Comparison of ENCODE assay signal across 8 mouse cellular contexts in genomic region chr10:81294442-81294841, GRCm38 (mm10). TPM values are rescaled to one million over a fixed set of nuclear protein-coding genes. Genes with fewer than 3 reads are reported as not detected.
A peak's percentile ranks its signal among the peaks of the same experiment; 100 is the strongest.
DNase-seq lines count a peak whose midpoint lies in the region; ATAC-seq and TF ChIP-seq lines count a peak whose summit lies in the region.

No protein-coding gene starts in this region.

- no peak for ATAC-seq in kidney, embryonic 15.5 days (replicated peaks; ENCODE audit: low FRiP score)
- ATAC-seq in hindbrain, embryonic 14.5 days (ENCODE audit: low FRiP score): no peak
- ATAC-seq in midbrain, postnatal 0 days (ENCODE audit: low FRiP score): no peak

- H3K4me1 ChIP-seq in kidney, embryonic 15.5 days: peaks cover 73% of the 10 kb centered on the region
- H3K4me1 ChIP-seq in hindbrain, embryonic 14.5 days (replicated peaks; ENCODE audit: control insufficient read depth, insufficient read depth, low read length): peaks cover 25% of the 10 kb centered on the region
- peaks cover 18% of the 10 kb centered on the region for H3K4me1 ChIP-seq in midbrain, postnatal 0 days (ENCODE audit: insufficient read depth, low read length)

- no peak for TF ChIP-seq CTCF in midbrain, postnatal 0 days (IDR thresholded peaks at IDR 0.05)

- peak overlapping the region; percentile 90 for H3K4me2 ChIP-seq in kidney, embryonic 15.5 days
- peak overlapping the region; percentile 92 for H3K4me2 ChIP-seq in hindbrain, embryonic 14.5 days (replicated peaks)
- peak overlapping the region; percentile 94 for H3K4me2 ChIP-seq in midbrain, postnatal 0 days (ENCODE audit: low read depth, low read length, poor library complexity, severe bottlenecking)

- no peaks in the 10 kb centered on the region for H3K9me3 ChIP-seq in kidney, embryonic 15.5 days (replicated peaks)
- no peaks in the 10 kb centered on the region for H3K9me3 ChIP-seq in hindbrain, embryonic 14.5 days (ENCODE audit: control insufficient read depth, low read length)
- no peaks in the 10 kb centered on the region for H3K9me3 ChIP-seq in midbrain, postnatal 0 days (ENCODE audit: low read length)

- H3K27ac ChIP-seq in kidney, embryonic 15.5 days: no peak overlapping the region
- H3K27ac ChIP-seq in hindbrain, embryonic 14.5 days: no peak overlapping the region
- H3K27ac ChIP-seq in midbrain, postnatal 0 days (ENCODE audit: low read depth, low read length): no peak overlapping the region

- DNase-seq in kidney, postnatal 4 days: no peak
- peak; percentile 93 for DNase-seq in cerebellum, adult 9-10 months
- no peak for DNase-seq in hindbrain, embryonic 14.5 days (ENCODE audit: low spot score)
- DNase-seq in midbrain, postnatal 0 days (ENCODE audit: low spot score): no peak
- no peak for DNase-seq in right cerebral cortex, postnatal 36 days (ENCODE audit: low spot score in 2 of 2)
- no peak for DNase-seq in thymus, postnatal 25 days
- DNase-seq in gastrocnemius, adult 8-10 months (ENCODE audit: low spot score in 2 of 2): no peak

- peak overlapping the region; percentile 88 for H3K4me3 ChIP-seq in kidney, embryonic 15.5 days (replicated peaks)
- peak overlapping the region; percentile 74 for H3K4me3 ChIP-seq in hindbrain, embryonic 14.5 days (replicated peaks; ENCODE audit: low read length)
- H3K4me3 ChIP-seq in midbrain, postnatal 0 days (ENCODE audit: low read depth, low read length): peak overlapping the region; percentile 70

- 31% methylated on average over 8 of the region's 8 CpGs for WGBS in kidney, embryonic 15.5 days
- WGBS in hindbrain, embryonic 14.5 days: 70% methylated on average over 8 of the region's 8 CpGs
- WGBS in midbrain, postnatal 0 days: 60% methylated on average over 8 of the region's 8 CpGs

- H3K9ac ChIP-seq in kidney, embryonic 15.5 days: peak overlapping the region; percentile 82
- H3K9ac ChIP-seq in hindbrain, embryonic 14.5 days: peak overlapping the region; percentile 80
- H3K9ac ChIP-seq in midbrain, postnatal 0 days (replicated peaks; ENCODE audit: low read length, poor library complexity, severe bottlenecking): peak overlapping the region; percentile 92

- no peaks in the 10 kb centered on the region for H3K36me3 ChIP-seq in kidney, embryonic 15.5 days
- no peaks in the 10 kb centered on the region for H3K36me3 ChIP-seq in hindbrain, embryonic 14.5 days (replicated peaks; ENCODE audit: control insufficient read depth, insufficient read depth)
- H3K36me3 ChIP-seq in midbrain, postnatal 0 days (ENCODE audit: insufficient read depth, low read length): no peaks in the 10 kb centered on the region

- peaks cover 21% of the 10 kb centered on the region for H3K27me3 ChIP-seq in kidney, embryonic 15.5 days
- peaks cover 24% of the 10 kb centered on the region for H3K27me3 ChIP-seq in hindbrain, embryonic 14.5 days (ENCODE audit: control insufficient read depth, insufficient read depth, low read length)
- H3K27me3 ChIP-seq in midbrain, postnatal 0 days (ENCODE audit: insufficient read depth, low read length): no peaks in the 10 kb centered on the region

RNA-seq across cellular contexts. Expression of gene Pip5k1c, which starts 1.7 kb away (rescaled TPM):
- polyA plus RNA-seq in kidney, embryonic 15.5 days (2015; fragmentation: Nextera tagmentation; extraction: Ambion mirVana): 51.0 and 61.3 TPM in 2 replicates
- 137 and 151 TPM in 2 replicates for polyA plus RNA-seq in hindbrain, embryonic 14.5 days (2014; fragmentation: Nextera tagmentation; extraction: Ambion mirVana)
- total RNA-seq in midbrain, postnatal 0 days (2014; rRNA removed): 248 and 256 TPM in 2 replicates
- polyA plus RNA-seq in midbrain, postnatal 0 days (2015; fragmentation: Nextera tagmentation; extraction: Ambion mirVana): 125 and 129 TPM in 2 replicates
- total RNA-seq in gastrocnemius, adult 8-10 months (2022): 10 to 100 TPM; 18.5 to 22.8 (median 21.9) TPM

RNA-seq across cellular contexts. Expression of gene Tjp3, which starts 3.1 kb away (rescaled TPM):
- polyA plus RNA-seq in kidney, embryonic 15.5 days (2015; fragmentation: Nextera tagmentation; extraction: Ambion mirVana): 15.9 and 18.1 TPM in 2 replicates
- polyA plus RNA-seq in hindbrain, embryonic 14.5 days (2014; fragmentation: Nextera tagmentation; extraction: Ambion mirVana): 3.9 and 6.0 TPM in 2 replicates
- total RNA-seq in midbrain, postnatal 0 days (2014; rRNA removed): 6.5 and 9.2 TPM in 2 replicates
- 5.1 and 6.3 TPM in 2 replicates for polyA plus RNA-seq in midbrain, postnatal 0 days (2015; fragmentation: Nextera tagmentation; extraction: Ambion mirVana)
- not detected for total RNA-seq in gastrocnemius, adult 8-10 months (2022)

RNA-seq across cellular contexts. Expression of gene Cactin, which starts 26.5 kb away (rescaled TPM):
- polyA plus RNA-seq in kidney, embryonic 15.5 days (2015; fragmentation: Nextera tagmentation; extraction: Ambion mirVana): 38.8 and 44.2 TPM in 2 replicates
- polyA plus RNA-seq in hindbrain, embryonic 14.5 days (2014; fragmentation: Nextera tagmentation; extraction: Ambion mirVana): 18.7 and 20.6 TPM in 2 replicates
- 19.5 and 22.7 TPM in 2 replicates for total RNA-seq in midbrain, postnatal 0 days (2014; rRNA removed)
- polyA plus RNA-seq in midbrain, postnatal 0 days (2015; fragmentation: Nextera tagmentation; extraction: Ambion mirVana): 18.4 and 20.2 TPM in 2 replicates
- total RNA-seq in gastrocnemius, adult 8-10 months (2022): 10 to 100 TPM in 1 of 4 experiments, 1 to 10 TPM in 3; 9.4 to 11.3 (median 9.8) TPM

RNA-seq across cellular contexts. Expression of gene Apba3, which starts 27.7 kb away (rescaled TPM):
- 59.7 and 63.4 TPM in 2 replicates for polyA plus RNA-seq in kidney, embryonic 15.5 days (2015; fragmentation: Nextera tagmentation; extraction: Ambion mirVana)
- 26.4 and 31.5 TPM in 2 replicates for polyA plus RNA-seq in hindbrain, embryonic 14.5 days (2014; fragmentation: Nextera tagmentation; extraction: Ambion mirVana)
- total RNA-seq in midbrain, postnatal 0 days (2014; rRNA removed): 45.0 and 64.8 TPM in 2 replicates
- 25.0 and 25.2 TPM in 2 replicates for polyA plus RNA-seq in midbrain, postnatal 0 days (2015; fragmentation: Nextera tagmentation; extraction: Ambion mirVana)
- total RNA-seq in gastrocnemius, adult 8-10 months (2022): 100 to 1,000 TPM in 2 of 4 experiments, 10 to 100 TPM in 2; 94.6 to 106 (median 98.8) TPM

RNA-seq across cellular contexts. Expression of gene Mrpl54, which starts 27.7 kb away (rescaled TPM):
- 230 and 244 TPM in 2 replicates for polyA plus RNA-seq in kidney, embryonic 15.5 days (2015; fragmentation: Nextera tagmentation; extraction: Ambion mirVana)
- polyA plus RNA-seq in hindbrain, embryonic 14.5 days (2014; fragmentation: Nextera tagmentation; extraction: Ambion mirVana): 136 and 142 TPM in 2 replicates
- 145 and 164 TPM in 2 replicates for total RNA-seq in midbrain, postnatal 0 days (2014; rRNA removed)
- polyA plus RNA-seq in midbrain, postnatal 0 days (2015; fragmentation: Nextera tagmentation; extraction: Ambion mirVana): 162 and 179 TPM in 2 replicates
- 100 to 1,000 TPM in 3 of 4 experiments, 10 to 100 TPM in 1; 96.1 to 111 (median 102) TPM for total RNA-seq in gastrocnemius, adult 8-10 months (2022)
